Mouse (Mus musculus): ENCODE data around the gene Liph. TPM values are rescaled to one million over a fixed set of nuclear protein-coding genes. Genes with fewer than 3 reads are reported as not detected.
"Not testable (repeated sequence)": the region's sequence is repeated elsewhere in the genome, so short reads cannot be mapped to it uniquely, and the experiment has no call there.

Liph gene
- total and polyA plus RNA-seq, 2 experiments from 2014 or later: 0.12 to 2.8 TPM

DNA sequence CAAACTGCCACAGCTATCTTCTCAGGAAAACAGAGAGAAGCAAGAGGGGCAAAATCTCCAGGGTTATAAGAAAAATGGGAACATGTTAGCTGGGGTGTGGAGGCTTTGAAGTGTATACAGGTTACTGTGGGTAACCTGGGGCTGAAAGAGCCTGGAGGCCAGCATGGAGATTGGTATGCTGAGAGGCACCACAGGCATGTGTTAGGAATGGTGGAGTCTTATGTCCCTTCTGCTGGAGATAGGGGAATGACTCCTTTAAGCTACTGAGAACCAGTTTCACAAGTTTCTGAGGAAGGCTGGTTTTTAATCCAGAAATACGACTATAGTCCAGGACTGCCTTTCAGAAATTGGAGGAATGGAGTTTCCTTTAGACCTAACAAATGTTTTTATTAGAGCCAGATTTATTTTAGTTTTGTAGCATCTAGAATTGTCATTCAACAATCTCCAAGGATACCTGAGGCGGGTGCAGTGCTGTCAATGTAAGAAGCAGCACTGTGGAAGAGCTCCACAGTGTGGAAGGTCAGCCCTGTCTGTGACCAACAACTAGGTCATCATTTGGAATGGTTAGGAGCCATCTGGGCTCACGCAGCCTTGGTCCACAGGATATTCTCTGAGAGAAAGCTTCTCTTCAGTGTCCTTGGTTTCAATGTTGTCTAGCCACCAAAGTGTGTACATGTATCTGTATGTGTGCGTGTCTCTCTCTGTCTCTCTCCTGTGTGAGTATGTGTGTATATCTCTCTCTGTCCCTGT lies 4.7 kb upstream of the Liph start:
- Histone ChIP-seq H3K4me2 (ENCODE audit: low read depth, low read length) (no peak overlapping the region), H3K27me3 (ENCODE audit: control insufficient read depth, insufficient read depth, low read length) (no peaks in the 10 kb centered on the region), H3K4me3 (ENCODE audit: low read depth, low read length) (no peak overlapping the region), H3K36me3 (replicated peaks; ENCODE audit: control insufficient read depth, insufficient read depth, low read length) (no peaks in the 10 kb centered on the region), H3K9ac (replicated peaks; ENCODE audit: low read depth, low read length) (no peak overlapping the region), H3K4me1 (ENCODE audit: control insufficient read depth, insufficient read depth) (0 out of 2 replicates have a peak, but pooled peaks cover 3% of the 10 kb centered on the region), H3K9me3 (replicated peaks; ENCODE audit: control insufficient read depth, low read length) (no peaks in the 10 kb centered on the region), H3K27ac (ENCODE audit: low read depth) (no peak overlapping the region)
- no peak for TF ChIP-seq EP300 (IDR thresholded peaks at IDR 0.05; ENCODE audit: low read depth)
- TF ChIP-seq CTCF (IDR thresholded peaks at IDR 0.05; ENCODE audit: low read depth): no peak
- DNase-seq (ENCODE audit: low spot score): no peak
- 72% methylated on average over 4 of the region's 4 CpGs for WGBS
- no peak for ATAC-seq (ENCODE audit: insufficient read depth, low read depth)

- Histone ChIP-seq H3K27ac (ENCODE audit: low read depth) (no peak overlapping the region), H3K9me3 (replicated peaks; ENCODE audit: control insufficient read depth, low read length) (no peaks in the 10 kb centered on the region), H3K4me3 (ENCODE audit: low read depth, low read length) (no peak overlapping the region), H3K4me1 (ENCODE audit: control insufficient read depth, insufficient read depth) (0 out of 2 replicates have a peak, but pooled peaks cover 3% of the 10 kb centered on the region), H3K9ac (replicated peaks; ENCODE audit: low read depth, low read length) (no peak overlapping the region), H3K27me3 (ENCODE audit: control insufficient read depth, insufficient read depth, low read length) (no peaks in the 10 kb centered on the region), H3K4me2 (ENCODE audit: low read depth, low read length) (no peak overlapping the region), H3K36me3 (replicated peaks; ENCODE audit: control insufficient read depth, insufficient read depth, low read length) (no peaks in the 10 kb centered on the region)
- no peak for TF ChIP-seq CTCF (IDR thresholded peaks at IDR 0.05; ENCODE audit: low read depth)
- TF ChIP-seq EP300 (IDR thresholded peaks at IDR 0.05; ENCODE audit: low read depth): no peak
- ATAC-seq (ENCODE audit: insufficient read depth, low read depth) (no peak), DNase-seq (ENCODE audit: low spot score) (no peak)
- WGBS: 40% methylated on average over 5 of the region's 5 CpGs
Measured at GRCm38 (mm10) chr16:21998061-21998460, 2.6 kb upstream of the Liph start.

DNA sequence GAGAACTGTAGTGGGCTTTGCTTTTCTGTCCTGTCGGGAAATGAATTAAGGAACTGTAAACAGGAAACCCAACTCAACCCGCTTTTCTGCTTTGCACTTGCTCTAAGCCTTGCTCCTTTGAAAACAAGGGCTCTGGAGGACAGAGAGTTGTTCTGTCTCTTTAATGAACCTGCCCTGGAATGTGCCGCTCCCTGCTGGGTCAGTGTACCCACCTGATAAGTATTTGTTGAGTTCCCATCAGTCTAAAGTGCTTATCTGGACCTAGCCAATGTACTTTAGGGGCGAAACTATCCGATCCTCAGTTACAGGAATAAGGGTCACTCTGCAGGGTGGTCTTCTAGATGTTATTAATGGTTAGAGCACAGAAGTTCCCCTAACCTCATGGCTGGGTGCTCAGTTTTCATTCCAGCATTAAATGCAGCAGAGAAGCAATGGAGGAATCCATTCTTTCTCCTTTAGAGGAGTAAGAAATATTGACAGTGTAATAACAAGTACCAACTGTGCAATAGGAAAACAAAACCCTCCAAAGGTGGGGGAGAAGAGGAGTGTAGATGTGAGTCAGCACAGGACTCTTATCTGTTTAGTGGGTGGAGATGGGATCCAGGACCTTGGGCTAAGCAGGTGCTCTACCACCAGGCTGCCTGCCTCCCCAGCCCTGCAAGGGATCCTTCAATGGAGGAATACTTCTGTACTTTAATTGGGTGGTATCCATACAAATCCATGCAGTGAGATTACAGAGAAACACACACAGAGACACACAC lies 1.6 kb upstream of the Liph start:
- WGBS: 27% methylated on average over 5 of the region's 5 CpGs
- no peak for TF ChIP-seq CTCF (IDR thresholded peaks at IDR 0.05; ENCODE audit: low read depth)
- no peak overlapping the region for H3K9ac ChIP-seq (replicated peaks; ENCODE audit: low read depth, low read length)
- no peak overlapping the region for H3K4me2 ChIP-seq (ENCODE audit: low read depth, low read length)
- no peak overlapping the region for H3K4me3 ChIP-seq (ENCODE audit: low read depth, low read length)
- 0 out of 2 replicates have a peak, but pooled peaks cover 3% of the 10 kb centered on the region for H3K4me1 ChIP-seq (ENCODE audit: control insufficient read depth, insufficient read depth)
- H3K27ac ChIP-seq (ENCODE audit: low read depth): no peak overlapping the region
- no peak for ATAC-seq (ENCODE audit: insufficient read depth, low read depth)
- no peaks in the 10 kb centered on the region for H3K27me3 ChIP-seq (ENCODE audit: control insufficient read depth, insufficient read depth, low read length)
- H3K9me3 ChIP-seq (replicated peaks; ENCODE audit: control insufficient read depth, low read length): no peaks in the 10 kb centered on the region
- H3K36me3 ChIP-seq (replicated peaks; ENCODE audit: control insufficient read depth, insufficient read depth, low read length): no peaks in the 10 kb centered on the region
- no peak for DNase-seq (ENCODE audit: low spot score)

GRCm38 (mm10) chr16:21996402-21996801 lies 939 bp upstream of the Liph start:
- no peak overlapping the region for H3K27ac ChIP-seq (ENCODE audit: low read depth)
- ATAC-seq (ENCODE audit: insufficient read depth, low read depth): no peak
- no peaks in the 10 kb centered on the region for H3K27me3 ChIP-seq (ENCODE audit: control insufficient read depth, insufficient read depth, low read length)
- H3K4me1 ChIP-seq (ENCODE audit: control insufficient read depth, insufficient read depth): 0 out of 2 replicates have a peak, but pooled peaks cover 3% of the 10 kb centered on the region
- DNase-seq (ENCODE audit: low spot score): no peak
- 42% methylated on average over 4 of the region's 4 CpGs for WGBS
- H3K4me3 ChIP-seq (ENCODE audit: low read depth, low read length): no peak overlapping the region
- TF ChIP-seq EP300 (IDR thresholded peaks at IDR 0.05; ENCODE audit: low read depth) (no peak), CTCF (IDR thresholded peaks at IDR 0.05; ENCODE audit: low read depth) (no peak)
- H3K9me3 ChIP-seq (replicated peaks; ENCODE audit: control insufficient read depth, low read length): no peaks in the 10 kb centered on the region
- H3K4me2 ChIP-seq (ENCODE audit: low read depth, low read length): no peak overlapping the region
- no peak overlapping the region for H3K9ac ChIP-seq (replicated peaks; ENCODE audit: low read depth, low read length)
- no peaks in the 10 kb centered on the region for H3K36me3 ChIP-seq (replicated peaks; ENCODE audit: control insufficient read depth, insufficient read depth, low read length)

DNA sequence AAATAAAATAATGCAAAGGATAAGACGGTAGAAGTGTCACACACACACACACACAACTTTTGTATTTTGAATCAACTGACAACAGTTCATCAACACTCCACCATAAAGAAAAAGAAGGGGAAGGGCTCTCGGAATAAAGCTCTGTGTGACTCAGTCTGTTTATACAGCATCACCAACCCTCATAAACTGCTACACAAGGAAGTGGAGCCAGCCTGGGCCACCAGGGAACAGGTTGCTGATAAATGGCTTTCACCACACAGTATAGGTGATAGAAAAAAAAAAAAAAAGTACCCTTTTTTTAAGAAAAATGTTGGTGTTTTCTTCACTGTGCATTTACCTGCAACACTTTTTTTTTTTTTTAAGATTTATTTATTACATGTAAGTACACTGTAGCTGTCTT lies 3.7 kb downstream of the Liph start:
- Histone ChIP-seq H3K9me3 (replicated peaks; ENCODE audit: control insufficient read depth, low read length) (no peaks in the 10 kb centered on the region), H3K4me2 (ENCODE audit: low read depth, low read length) (no peak overlapping the region), H3K4me3 (ENCODE audit: low read depth, low read length) (no peak overlapping the region), H3K9ac (replicated peaks; ENCODE audit: low read depth, low read length) (no peak overlapping the region), H3K27me3 (ENCODE audit: control insufficient read depth, insufficient read depth, low read length) (no peaks in the 10 kb centered on the region), H3K4me1 (ENCODE audit: control insufficient read depth, insufficient read depth) (0 out of 2 replicates have a peak, but pooled peaks cover 3% of the 10 kb centered on the region), H3K36me3 (replicated peaks; ENCODE audit: control insufficient read depth, insufficient read depth, low read length) (no peaks in the 10 kb centered on the region), H3K27ac (ENCODE audit: low read depth) (no peak overlapping the region)
- no peak for ATAC-seq (ENCODE audit: insufficient read depth, low read depth)
- TF ChIP-seq EP300 (IDR thresholded peaks at IDR 0.05; ENCODE audit: low read depth) (no peak), CTCF (IDR thresholded peaks at IDR 0.05; ENCODE audit: low read depth) (no peak)
- 76% methylated on average over 2 of the region's 2 CpGs for WGBS
- no peak for DNase-seq (ENCODE audit: low spot score)

- H3K36me3 ChIP-seq (replicated peaks; ENCODE audit: control insufficient read depth, insufficient read depth, low read length); H3K27me3 ChIP-seq (ENCODE audit: control insufficient read depth, insufficient read depth, low read length); H3K27ac ChIP-seq (ENCODE audit: low read depth); H3K9me3 ChIP-seq (replicated peaks; ENCODE audit: control insufficient read depth, low read length); H3K4me2 ChIP-seq (ENCODE audit: low read depth, low read length); H3K4me1 ChIP-seq (ENCODE audit: control insufficient read depth, insufficient read depth); ATAC-seq (ENCODE audit: insufficient read depth, low read depth); H3K9ac ChIP-seq (replicated peaks; ENCODE audit: low read depth, low read length); H3K4me3 ChIP-seq (ENCODE audit: low read depth, low read length); DNase-seq (ENCODE audit: low spot score): not testable (repeated sequence)
Measured at GRCm38 (mm10) chr16:21990893-21991292, 4.6 kb downstream of the Liph start.
